Mouse (Mus musculus): ENCODE measurements at regions not wholly inside any gene's neighbourhood (a gene's known extent, or its start where the extent isn't known, plus 50 kb on each side); places are given as distances from the start of the nearest gene placed in this dataset.
A peak's percentile ranks its signal among the peaks of the same experiment; 100 is the strongest.

DNA sequence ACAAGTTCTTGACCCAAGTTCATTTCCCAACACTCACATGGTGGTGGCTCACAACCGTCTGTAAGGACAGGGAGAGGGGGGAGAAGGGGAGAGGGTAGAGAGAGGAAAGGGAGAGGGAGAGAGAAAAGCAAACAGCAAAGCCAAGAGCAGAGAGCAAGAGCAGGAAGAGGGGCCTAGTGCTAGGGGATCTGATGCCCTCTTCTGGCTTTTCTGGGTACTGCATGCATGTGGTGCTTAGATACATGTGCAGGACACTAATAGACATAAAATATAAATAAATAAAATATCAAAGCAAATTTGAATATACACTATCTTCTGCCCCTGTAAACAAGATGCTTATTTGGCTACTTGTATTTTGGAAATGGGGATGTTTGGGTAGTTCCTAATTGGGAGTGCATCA lies 91.2 kb downstream of the Rnf138rt1 start:
- DNase-seq (ENCODE audit: extremely low read depth, insufficient read length, low spot score), result peak; percentile 4
